Mouse (Mus musculus) MEL (cell line): ENCODE data around the gene Pqbp1.

ENCODE experiments used
- CTCF ChIP-seq, 3 experiments: IDR thresholded peaks in 2 of 3; conservative IDR thresholded peaks in 1 of 3; 2 replicates each; pipeline ENCODE4 v1.5.1; 2011 to 2012; ENCODE audit warnings: low read length in 3 of 3, low read depth in 2 of 3, mild to moderate bottlenecking in 2 of 3, improper control_type of control experiment in 1 of 3, inconsistent platforms in 1 of 3, mixed read lengths in 1 of 3, moderate library complexity in 1 of 3; ENCODE audit not compliant: control insufficient read depth in 1 of 3, insufficient read depth in 1 of 3, poor library complexity in 1 of 3, severe bottlenecking in 1 of 3
- ELF1 ChIP-seq: IDR thresholded peaks from 2 replicates; pipeline ENCODE4 v1.6.1; 2014; ENCODE audit warnings: low read depth, mild to moderate bottlenecking, inconsistent platforms, low read length, improper control_type of control experiment, moderate library complexity
- EP300 ChIP-seq, 2 experiments: IDR thresholded peaks; 2 replicates each; pipeline ENCODE4 v1.6.1; 2011; ENCODE audit warnings: improper control_type of control experiment in 2 of 2, low read length in 2 of 2, low read depth in 1 of 2, mild to moderate bottlenecking in 1 of 2
- GATA1 ChIP-seq: IDR thresholded peaks from 2 replicates; pipeline ENCODE4 v1.6.1; 2011; ENCODE audit warnings: low read depth, low read length, improper control_type of control experiment
- MAX ChIP-seq: IDR thresholded peaks from 2 replicates; pipeline ENCODE4 v1.6.1; 2011; ENCODE audit warnings: low read length, improper control_type of control experiment
- MXI1 ChIP-seq: IDR thresholded peaks from 2 replicates; pipeline ENCODE4 v1.6.1; 2011; ENCODE audit warnings: mild to moderate bottlenecking, low read depth, low read length, improper control_type of control experiment
- POLR2A ChIP-seq, 2 experiments: IDR thresholded peaks; 2 replicates each; pipeline ENCODE4 v1.6.1; 2011 to 2012; ENCODE audit warnings: low read length in 2 of 2, mild to moderate bottlenecking in 2 of 2, control low read depth in 1 of 2, improper control_type of control experiment in 1 of 2, low read depth in 1 of 2, moderate library complexity in 1 of 2; ENCODE audit not compliant: control insufficient read depth in 1 of 2, insufficient read depth in 1 of 2, poor library complexity in 1 of 2
- TAL1 ChIP-seq: IDR thresholded peaks from 2 replicates; pipeline ENCODE4 v1.6.1; 2012; ENCODE audit warnings: mild to moderate bottlenecking, inconsistent platforms, low read length, moderate library complexity, mixed read lengths
- ZNF384 ChIP-seq: IDR thresholded peaks from 2 replicates; pipeline ENCODE4 v1.6.1; 2012; ENCODE audit warnings: low read depth, mild to moderate bottlenecking, inconsistent platforms, low read length, improper control_type of control experiment

- TF ChIP-seq CTCF (IDR thresholded peaks at IDR 0.05 in 2 of 3, conservative IDR thresholded peaks at IDR 0.05 in 1 of 3; ENCODE audit: control insufficient read depth in 1 of 3, insufficient read depth in 1 of 3, low read depth in 2 of 3, low read length in 3 of 3, poor library complexity in 1 of 3, severe bottlenecking in 1 of 3) (no peak), MAX (no peak), EP300 (IDR thresholded peaks at IDR 0.05; ENCODE audit: low read depth in 1 of 2, low read length in 2 of 2) (no peak), ELF1 (no peak), POLR2A (IDR thresholded peaks at IDR 0.05; ENCODE audit: control insufficient read depth in 1 of 2, insufficient read depth in 1 of 2, low read depth in 1 of 2, low read length in 2 of 2, poor library complexity in 1 of 2) (no peak), ZNF384 (no peak), GATA1 (no peak), TAL1 (no peak), MXI1 (no peak)
Observed at GRCm38 (mm10) chrX:7922032-7922431, 23.0 kb upstream of the Pqbp1 start.
